Mouse (Mus musculus) MEL (cell line): ENCODE data around the gene Clcn5. TPM values are rescaled to one million over a fixed set of nuclear protein-coding genes. Genes with fewer than 3 reads are reported as not detected.
A peak's percentile ranks its signal among the peaks of the same experiment; 100 is the strongest.

Experiments used
- DNase-seq: peaks from one replicate; pipeline ENCODE4 v3.0.0; 2011; ENCODE audit warnings: low read depth, low spot score
- H3K27ac ChIP-seq: 2 replicates; pipeline ENCODE4 v1.5.1; 2012; ENCODE audit warnings: low read depth, mild to moderate bottlenecking, control low read depth, low read length, moderate library complexity; ENCODE audit not compliant: control insufficient read depth
- H3K27me3 ChIP-seq, 2 experiments: fragments of 150-350 bp in 1 of 2; sonication (generic) in 1 of 2; 2 replicates each; pipeline ENCODE4 v1.6.1; 2012; ENCODE audit warnings: low read length in 2 of 2, mild to moderate bottlenecking in 2 of 2, improper control_type of control experiment in 1 of 2, moderate library complexity in 1 of 2; ENCODE audit not compliant: insufficient read depth in 2 of 2, control insufficient read depth in 1 of 2
- H3K36me3 ChIP-seq, 2 experiments: 2 replicates each; pipeline ENCODE4 v1.6.1; 2012 to 2014; ENCODE audit warnings: low read length in 2 of 2, improper control_type of control experiment in 1 of 2, inconsistent platforms in 1 of 2, mild to moderate bottlenecking in 1 of 2; ENCODE audit not compliant: insufficient read depth in 2 of 2, control insufficient read depth in 1 of 2
- H3K4me1 ChIP-seq, 2 experiments: fragments of 150-350 bp in 1 of 2; sonication (generic) in 1 of 2; 2 replicates each; pipeline ENCODE4 v1.6.1; 2012; ENCODE audit warnings: low read length in 2 of 2, improper control_type of control experiment in 1 of 2, mild to moderate bottlenecking in 1 of 2; ENCODE audit not compliant: insufficient read depth in 2 of 2, control insufficient read depth in 1 of 2
- H3K4me3 ChIP-seq, 2 experiments: fragments of 150-350 bp in 1 of 2; sonication (generic) in 1 of 2; 2 replicates each; pipeline ENCODE4 v1.5.1; 2012; ENCODE audit warnings: low read depth in 2 of 2, low read length in 2 of 2, mild to moderate bottlenecking in 2 of 2, moderate library complexity in 2 of 2, control low read depth in 1 of 2, improper control_type of control experiment in 1 of 2; ENCODE audit not compliant: control insufficient read depth in 1 of 2, insufficient read depth in 1 of 2
- H3K79me2 ChIP-seq: 2 replicates; pipeline ENCODE4 v1.6.1; 2012; ENCODE audit warnings: mild to moderate bottlenecking, low read length, moderate library complexity; ENCODE audit not compliant: control insufficient read depth, poor library complexity, insufficient read depth
- H3K9ac ChIP-seq: 2 replicates; pipeline ENCODE4 v1.6.1; 2012; ENCODE audit warnings: low read depth, mild to moderate bottlenecking, control low read depth, low read length, moderate library complexity; ENCODE audit not compliant: control insufficient read depth, poor library complexity, severe bottlenecking
- H3K9me3 ChIP-seq: fragments of 150-350 bp; sonication (generic); replicated peaks from 2 replicates; pipeline ENCODE4 v1.6.1; 2012; ENCODE audit warnings: mild to moderate bottlenecking, low read length, improper control_type of control experiment, moderate library complexity; ENCODE audit not compliant: insufficient read depth
- BHLHE40 ChIP-seq: IDR thresholded peaks from 2 replicates; pipeline ENCODE4 v1.6.1; 2012; ENCODE audit warnings: low read depth, mild to moderate bottlenecking, inconsistent platforms, low read length, improper control_type of control experiment, borderline replicate concordance
- E2F4 ChIP-seq: IDR thresholded peaks from 2 replicates; pipeline ENCODE4 v1.6.1; 2011; ENCODE audit warnings: low read depth, low read length, improper control_type of control experiment, borderline replicate concordance
- ELF1 ChIP-seq: IDR thresholded peaks from 2 replicates; pipeline ENCODE4 v1.6.1; 2014; ENCODE audit warnings: low read depth, mild to moderate bottlenecking, inconsistent platforms, low read length, improper control_type of control experiment, moderate library complexity
- EP300 ChIP-seq, 2 experiments: IDR thresholded peaks; 2 replicates each; pipeline ENCODE4 v1.6.1; 2011; ENCODE audit warnings: improper control_type of control experiment in 2 of 2, low read length in 2 of 2, low read depth in 1 of 2, mild to moderate bottlenecking in 1 of 2
- ETS1 ChIP-seq: IDR thresholded peaks from 2 replicates; pipeline ENCODE4 v1.6.1; 2012; ENCODE audit warnings: low read depth, mild to moderate bottlenecking, inconsistent platforms, low read length, improper control_type of control experiment, moderate library complexity
- JUND ChIP-seq: IDR thresholded peaks from 2 replicates; pipeline ENCODE4 v1.6.1; 2011; ENCODE audit warnings: low read depth, mild to moderate bottlenecking, improper control_type of control experiment, low read length
- MXI1 ChIP-seq: IDR thresholded peaks from 2 replicates; pipeline ENCODE4 v1.6.1; 2011; ENCODE audit warnings: mild to moderate bottlenecking, low read depth, low read length, improper control_type of control experiment
- MYC ChIP-seq: IDR thresholded peaks from 2 replicates; pipeline ENCODE4 v1.6.1; 2011; ENCODE audit warnings: low read depth, mild to moderate bottlenecking, low read length, improper control_type of control experiment, moderate library complexity
- NRF1 ChIP-seq: IDR thresholded peaks from 2 replicates; pipeline ENCODE4 v1.6.1; 2014; ENCODE audit warnings: low read depth, mild to moderate bottlenecking, inconsistent platforms, low read length, improper control_type of control experiment, moderate library complexity; ENCODE audit not compliant: poor library complexity, insufficient read depth, severe bottlenecking
- POLR2AphosphoS2 ChIP-seq: IDR thresholded peaks from 2 replicates; pipeline ENCODE4 v1.6.1; 2011; ENCODE audit warnings: low read length, improper control_type of control experiment
- POLR2AphosphoS5 ChIP-seq: IDR thresholded peaks from 2 replicates; pipeline ENCODE4 v1.6.1; 2012; ENCODE audit warnings: low read depth, borderline replicate concordance, mild to moderate bottlenecking, inconsistent platforms, low read length, moderate library complexity, mixed read lengths
- RAD21 ChIP-seq: IDR thresholded peaks from 2 replicates; pipeline ENCODE4 v1.6.1; 2011; ENCODE audit warnings: mild to moderate bottlenecking, low read depth, low read length, improper control_type of control experiment
- RCOR1 ChIP-seq: IDR thresholded peaks from 2 replicates; pipeline ENCODE4 v1.6.1; 2012; ENCODE audit warnings: low read depth, mild to moderate bottlenecking, inconsistent platforms, low read length, improper control_type of control experiment
- TAL1 ChIP-seq: IDR thresholded peaks from 2 replicates; pipeline ENCODE4 v1.6.1; 2012; ENCODE audit warnings: mild to moderate bottlenecking, inconsistent platforms, low read length, moderate library complexity, mixed read lengths
- TBP ChIP-seq: IDR thresholded peaks from 2 replicates; pipeline ENCODE4 v1.8.0; 2011; ENCODE audit warnings: low read depth, low read length, improper control_type of control experiment
- UBTF ChIP-seq: IDR thresholded peaks from 2 replicates; pipeline ENCODE4 v1.6.1; 2012; ENCODE audit warnings: low read depth, mild to moderate bottlenecking, inconsistent platforms, low read length, improper control_type of control experiment, moderate library complexity, borderline replicate concordance; ENCODE audit not compliant: insufficient read depth
- USF1 ChIP-seq: IDR thresholded peaks from 2 replicates; pipeline ENCODE4 v1.6.1; 2014; ENCODE audit warnings: low read depth, mild to moderate bottlenecking, inconsistent platforms, low read length, improper control_type of control experiment, moderate library complexity
- USF2 ChIP-seq, 2 experiments: IDR thresholded peaks; 2 replicates each; pipeline ENCODE4 v1.6.1; 2011 to 2012; ENCODE audit warnings: improper control_type of control experiment in 2 of 2, low read length in 2 of 2, borderline replicate concordance in 1 of 2, inconsistent platforms in 1 of 2, low read depth in 1 of 2, mild to moderate bottlenecking in 1 of 2; ENCODE audit not compliant: insufficient read depth in 1 of 2
- ZKSCAN1 ChIP-seq: IDR thresholded peaks from 2 replicates; pipeline ENCODE4 v1.6.1; 2012; ENCODE audit warnings: low read depth, mild to moderate bottlenecking, inconsistent platforms, low read length, improper control_type of control experiment, moderate library complexity
- ZMIZ1 ChIP-seq: IDR thresholded peaks from 2 replicates; pipeline ENCODE4 v1.6.1; 2012; ENCODE audit warnings: low read depth, mild to moderate bottlenecking, inconsistent platforms, low read length, improper control_type of control experiment, moderate library complexity
- polyA plus RNA-seq, 2 experiments: library from polyadenylated mRNA; stranded (reverse) in 1 of 2; unstranded in 1 of 2; fragments of >175 nt in 1 of 2; fragments of >200 nt in 1 of 2; gene quantifications; 2 replicates each; pipeline versions ENCODE4 v1.2.1 to v1.2.4; 2012; ENCODE audit warnings: low replicate concordance in 2 of 2, low read depth in 1 of 2; ENCODE audit not compliant: insufficient read length in 2 of 2, insufficient read depth in 1 of 2, missing spikeins in 1 of 2
- total RNA-seq: library from RNA; depleted of rRNA; stranded (reverse); fragments of 300-350 nt; gene quantifications from 2 replicates; pipeline ENCODE4 v1.2.3, GENCODE M21; 2012

The Clcn5 gene
- total and polyA plus RNA-seq, 3 experiments: 8.1 to 10.4 TPM; not detected in 1

DNA sequence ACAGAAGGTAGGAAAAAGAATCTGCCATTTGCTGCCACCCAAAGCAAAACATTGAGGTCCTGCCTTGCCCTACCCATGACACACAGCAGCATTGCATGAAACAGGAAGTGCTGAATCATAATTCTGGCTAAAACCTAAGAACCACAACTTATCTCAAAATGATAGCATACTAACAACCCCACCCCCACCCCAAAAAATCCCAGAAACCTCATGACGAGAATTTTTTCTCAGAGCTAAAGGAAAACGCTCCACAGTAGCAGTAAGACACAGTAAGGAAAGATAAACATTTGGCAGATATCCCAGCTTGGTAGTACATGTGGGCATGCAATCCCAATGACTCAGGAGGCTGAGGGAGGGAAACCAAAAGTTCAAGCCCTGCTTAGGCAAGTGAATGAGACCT is 10.9 kb downstream of the Clcn5 start (continued):
- 0 out of 2 replicates have a peak, but pooled peaks have one; percentile 59 for TF ChIP-seq JUND

DNA sequence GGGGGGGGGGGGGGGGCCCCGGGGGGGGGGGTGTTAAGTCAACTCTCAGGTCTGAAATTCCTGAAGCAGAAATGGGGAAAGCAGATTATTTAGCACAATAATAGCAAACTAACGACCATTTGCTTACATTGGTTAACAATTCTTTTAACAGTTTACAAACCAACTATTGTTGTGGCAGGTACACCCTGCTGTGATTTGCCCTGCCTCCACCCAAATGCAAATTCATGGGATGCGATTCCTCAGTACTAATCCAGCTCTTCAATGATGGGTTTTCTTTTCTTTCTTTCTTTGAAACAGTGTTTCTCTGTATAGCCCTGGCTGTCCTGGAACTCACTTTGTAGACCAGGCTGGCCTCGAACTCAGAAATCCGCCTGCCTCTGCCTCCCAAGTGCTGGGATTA is 12.3 kb downstream of the Clcn5 start:
- no peak for DNase-seq
- TF ChIP-seq MXI1 (no peak), ELF1 (no peak), MYC (no peak), E2F4 (no peak), TBP (no peak), EP300 (IDR thresholded peaks at IDR 0.05; ENCODE audit: low read depth in 1 of 2, low read length in 2 of 2) (no peak), ZKSCAN1 (no peak), NRF1 (no peak), RAD21 (no peak)
- TF ChIP-seq, all 39 proteins: peak for 0
- no peaks in the 10 kb centered on the region for H3K79me2 ChIP-seq

DNA sequence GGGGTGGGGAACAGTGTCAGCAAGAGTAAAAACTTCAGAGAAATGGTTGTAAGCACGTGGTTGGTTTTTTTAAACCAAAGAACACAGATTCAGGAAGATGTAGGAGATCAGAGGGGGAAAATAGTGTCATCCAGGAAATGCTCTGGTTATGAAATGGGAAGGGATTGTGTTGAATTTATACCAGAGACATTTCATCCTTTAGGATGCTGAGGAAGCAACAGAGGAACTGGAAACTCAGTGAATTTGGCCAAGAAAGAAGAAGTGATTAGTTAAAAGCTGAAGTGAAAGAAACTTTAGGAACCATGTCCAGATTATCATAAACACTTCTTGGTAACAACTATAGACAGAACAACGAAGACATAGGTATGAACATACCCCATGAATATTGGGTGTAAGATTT is 26.2 kb downstream of the Clcn5 start:
- no peaks in the 10 kb centered on the region for H3K36me3 ChIP-seq
- no peak overlapping the region for H3K9ac ChIP-seq
- H3K27me3 ChIP-seq: no peaks in the 10 kb centered on the region
- H3K27ac ChIP-seq: no peak overlapping the region
- H3K79me2 ChIP-seq: no peaks in the 10 kb centered on the region
- H3K4me3 ChIP-seq: no peak overlapping the region
- H3K9me3 ChIP-seq: no peaks in the 10 kb centered on the region
- H3K4me1 ChIP-seq: no peaks in the 10 kb centered on the region
- no peak for DNase-seq
- TF ChIP-seq POLR2AphosphoS2: no peak
- TF ChIP-seq UBTF: no peak
- no peak for TF ChIP-seq USF2 (IDR thresholded peaks at IDR 0.05; ENCODE audit: borderline replicate concordance in 1 of 2, insufficient read depth in 1 of 2, low read depth in 1 of 2, low read length in 2 of 2)
- no peak for TF ChIP-seq ELF1
- TF ChIP-seq USF1: no peak
- no peak for TF ChIP-seq POLR2AphosphoS5
- TF ChIP-seq RCOR1: no peak
- TF ChIP-seq ETS1: no peak
- TF ChIP-seq ZMIZ1: no peak
- TF ChIP-seq BHLHE40: no peak
- TF ChIP-seq TAL1: no peak

More for the DNA sequence above, 12.3 kb downstream of the Clcn5 start:
- no peaks in the 10 kb centered on the region for H3K9me3 ChIP-seq
- no peak overlapping the region for H3K4me3 ChIP-seq
- no peak overlapping the region for H3K27ac ChIP-seq
- no peak overlapping the region for H3K9ac ChIP-seq
- peaks cover 4 to 9% of the 10 kb centered on the region in 2 experiments; a peak in 3 of 4 replicates for H3K4me1 ChIP-seq
- no peaks in the 10 kb centered on the region for H3K27me3 ChIP-seq
- H3K36me3 ChIP-seq: peaks cover 0 to 15% of the 10 kb centered on the region in 2 experiments; a peak in 3 of 4 replicates
